Mouse (Mus musculus): ENCODE data around the gene Kcnt2. TPM values are rescaled to one million over a fixed set of nuclear protein-coding genes. Genes with fewer than 3 reads are reported as not detected.

Kcnt2 gene
- 0.39 and 0.56 TPM in 2 replicates for polyA plus RNA-seq (2012; rRNA removed)

- no peak for DNase-seq (ENCODE audit: low read depth)
Observed at GRCm38 (mm10) chr1:140245876-140246597, at the start of gene Kcnt2. Gene Kcnt2, plus strand, starts transcription at chr1:140246158.

DNA sequence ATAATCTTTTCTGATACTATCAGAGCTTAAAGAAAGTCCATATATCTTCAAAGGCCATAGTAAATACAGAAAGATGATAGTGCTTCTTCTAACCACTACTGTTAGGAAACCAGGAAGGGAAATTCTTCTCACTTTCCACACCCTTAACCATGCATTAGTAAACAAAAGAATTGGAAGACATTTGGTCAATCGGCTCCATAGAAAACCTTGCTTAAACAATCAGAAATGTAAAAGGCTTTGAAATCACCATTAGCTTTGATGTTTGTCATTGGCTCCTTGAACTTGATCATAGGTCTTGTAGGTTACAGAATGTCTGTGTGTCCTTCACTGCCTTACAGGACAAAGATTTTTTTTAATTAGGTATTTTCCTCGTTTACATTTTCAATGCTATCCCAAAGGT lies 40.6 kb upstream of the Kcnt2 start:
- DNase-seq (ENCODE audit: low read depth): no peak

DNA sequence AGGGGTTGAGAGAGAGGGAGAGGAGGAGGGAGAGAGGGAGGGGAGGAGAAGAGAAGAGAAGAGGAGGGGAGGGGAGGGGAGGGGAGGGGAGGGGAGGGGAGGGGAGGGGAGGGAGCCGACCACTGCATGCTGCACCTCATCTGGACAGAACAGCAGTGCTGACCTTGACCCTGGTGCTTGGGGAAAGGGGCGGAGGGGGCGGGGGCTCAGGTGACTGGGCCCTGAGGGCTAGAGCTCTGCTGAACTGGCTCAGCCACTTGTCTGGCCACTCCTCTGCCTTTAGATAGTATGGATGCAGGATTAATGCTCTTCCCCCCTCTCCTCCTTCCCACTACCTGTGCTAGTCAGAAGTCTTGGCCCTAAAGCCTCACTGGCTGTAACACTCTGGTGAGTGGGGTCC lies 20.7 kb upstream of the Kcnt2 start:
- DNase-seq (ENCODE audit: low read depth): no peak

- DNase-seq (ENCODE audit: low read depth): no peak
Observed at GRCm38 (mm10) chr1:140226673-140227072, 19.3 kb upstream of the Kcnt2 start.

GRCm38 (mm10) chr1:140245465-140245864 lies 493 bp upstream of the Kcnt2 start:
- no peak for DNase-seq (ENCODE audit: low read depth)

GRCm38 (mm10) chr1:140264696-140265095 lies 18.7 kb downstream of the Kcnt2 start:
- no peak for DNase-seq (ENCODE audit: low read depth)

GRCm38 (mm10) chr1:140266047-140266446 lies 20.1 kb downstream of the Kcnt2 start:
- DNase-seq (ENCODE audit: low read depth): no peak

DNA sequence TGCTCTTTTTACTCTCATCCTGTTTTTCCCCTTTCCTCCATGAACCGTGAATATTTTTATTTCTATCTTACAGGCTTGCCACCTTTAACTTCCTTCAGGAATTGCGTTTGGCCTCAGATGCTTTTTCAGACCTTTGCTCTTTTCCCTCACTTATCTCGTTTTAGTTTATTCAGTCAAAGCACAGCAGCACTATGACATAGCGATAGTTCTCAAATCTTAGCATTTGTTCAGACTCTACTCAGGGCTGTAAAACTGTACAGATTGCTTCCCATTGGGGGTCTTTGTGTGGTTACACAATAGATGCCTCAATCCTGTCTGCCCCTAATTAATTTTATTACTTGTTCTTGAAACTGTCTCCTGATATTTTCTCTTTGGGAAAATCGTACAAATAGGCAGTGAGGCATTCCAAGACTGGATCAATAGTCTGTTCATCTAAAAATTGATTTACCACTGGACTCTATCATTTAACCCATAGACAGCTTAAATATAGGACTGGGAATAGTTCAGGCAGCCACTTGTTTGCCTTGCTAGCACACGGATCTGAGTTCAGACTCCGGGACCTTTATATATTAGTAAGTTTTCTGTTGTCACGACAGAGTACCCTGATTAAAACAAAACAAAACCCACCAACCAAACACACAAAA lies 20.8 kb downstream of the Kcnt2 start:
- no peak for DNase-seq (ENCODE audit: low read depth)

DNA sequence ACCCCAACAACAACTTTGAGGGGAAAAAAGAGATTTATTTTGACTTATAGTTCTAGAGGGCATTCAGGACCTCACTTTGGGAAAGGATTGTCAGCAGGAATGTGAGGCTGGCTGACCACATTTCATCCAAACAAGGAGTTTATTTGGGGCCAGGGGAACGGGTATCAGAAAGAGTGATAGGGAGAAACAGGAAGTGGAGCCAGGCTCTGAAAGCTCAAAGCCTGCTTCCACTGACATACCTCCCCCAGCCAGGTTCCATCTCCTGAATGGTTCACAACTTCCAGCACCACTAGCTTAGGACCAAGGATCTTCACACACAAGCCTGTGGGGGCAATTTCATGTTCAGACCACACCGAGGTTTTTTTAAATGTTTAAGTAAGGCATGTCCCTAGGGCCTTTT lies 21.3 kb downstream of the Kcnt2 start:
- DNase-seq (ENCODE audit: low read depth): no peak

GRCm38 (mm10) chr1:140273624-140274023 lies 27.7 kb downstream of the Kcnt2 start:
- no peak for DNase-seq (ENCODE audit: low read depth)

DNA sequence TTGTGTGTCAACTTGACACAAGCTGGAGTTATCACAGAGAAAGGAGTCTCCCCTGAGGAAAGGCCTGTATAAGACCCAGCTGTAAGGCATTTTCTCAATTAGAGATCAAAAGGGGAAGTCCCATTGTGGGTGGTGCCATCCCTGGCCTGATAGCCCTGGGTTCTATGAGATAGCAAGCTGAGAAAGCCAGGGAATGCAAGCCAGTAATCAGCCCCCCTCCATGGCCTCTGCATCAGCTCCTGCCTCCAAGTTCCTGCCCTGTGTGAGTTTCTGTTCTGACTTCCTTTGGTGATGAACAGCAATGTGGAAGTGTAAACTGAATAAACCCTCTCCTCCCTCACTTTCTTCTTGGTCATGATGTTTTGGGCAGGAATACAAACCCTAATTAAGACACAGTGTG lies 29.9 kb downstream of the Kcnt2 start:
- no peak for DNase-seq (ENCODE audit: low read depth)

GRCm38 (mm10) chr1:140293140-140293539 lies 47.2 kb downstream of the Kcnt2 start:
- no peak for DNase-seq (ENCODE audit: low read depth)

DNA sequence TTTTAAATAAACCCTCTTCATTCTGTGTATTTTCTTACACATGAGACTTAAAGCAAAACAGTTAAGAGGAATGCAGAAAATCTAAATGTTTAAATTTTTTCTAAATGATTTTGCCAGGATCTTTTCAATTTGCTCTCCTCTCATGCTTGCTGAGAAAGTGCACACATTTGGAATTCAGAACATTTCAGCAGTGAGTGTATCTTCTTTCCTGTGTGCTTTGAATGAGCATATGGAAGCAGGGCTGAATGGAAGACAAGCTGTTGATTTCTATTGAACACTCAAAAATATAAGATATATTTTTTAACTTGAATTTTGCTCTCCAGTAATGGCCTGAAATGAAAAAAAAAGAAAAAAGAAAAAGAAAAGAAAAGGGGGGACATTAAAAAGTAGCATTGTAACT lies 49.5 kb downstream of the Kcnt2 start:
- no peak for DNase-seq (ENCODE audit: low read depth)

GRCm38 (mm10) chr1:140304244-140304643 lies 58.3 kb downstream of the Kcnt2 start:
- DNase-seq (ENCODE audit: low read depth): no peak

GRCm38 (mm10) chr1:140305344-140305743 lies 59.4 kb downstream of the Kcnt2 start:
- no peak for DNase-seq (ENCODE audit: low read depth)

GRCm38 (mm10) chr1:140306339-140306738 lies 60.4 kb downstream of the Kcnt2 start:
- DNase-seq (ENCODE audit: low read depth): no peak

DNA sequence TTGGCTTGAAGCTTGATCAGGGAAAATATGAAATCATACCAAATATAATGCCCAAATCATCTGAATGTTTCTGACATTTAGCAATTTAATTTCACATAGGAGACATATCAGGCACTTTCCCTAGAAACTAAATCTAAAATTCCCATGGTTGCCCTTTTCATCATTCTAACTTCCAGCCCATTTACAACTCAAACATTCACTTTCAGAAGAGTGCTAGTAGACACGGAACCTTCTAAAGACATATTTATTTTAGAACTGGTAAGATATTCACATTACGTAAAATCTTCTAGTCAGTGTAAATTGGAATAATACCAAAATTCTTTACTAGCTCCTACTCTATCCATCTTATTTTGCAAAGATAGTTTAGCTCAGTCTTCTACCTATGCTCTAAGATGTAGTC lies 64.8 kb downstream of the Kcnt2 start:
- DNase-seq (ENCODE audit: low read depth): no peak

- no peak for DNase-seq (ENCODE audit: low read depth)
Observed at GRCm38 (mm10) chr1:140325088-140325487, 79.1 kb downstream of the Kcnt2 start.

- no peak for DNase-seq (ENCODE audit: low read depth)
Observed at GRCm38 (mm10) chr1:140326709-140327108, 80.8 kb downstream of the Kcnt2 start.

DNA sequence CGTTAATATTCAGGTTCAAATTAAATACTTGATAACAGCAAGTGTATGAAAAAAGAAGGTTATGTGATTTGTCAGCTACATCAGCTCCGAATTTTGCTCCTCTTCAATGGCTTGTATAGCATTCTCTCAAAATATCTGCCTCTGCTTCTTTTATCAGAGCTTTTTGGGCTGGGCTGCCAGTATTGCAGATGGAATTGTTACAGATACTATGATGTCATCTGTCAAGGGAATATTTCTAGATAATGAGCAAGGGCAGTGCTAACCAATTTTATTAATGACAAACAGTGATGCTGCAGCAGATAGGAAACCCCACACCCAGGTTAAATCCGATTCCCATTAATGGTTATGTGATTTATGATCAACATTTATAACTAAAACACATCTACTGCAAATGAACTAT lies 87.7 kb downstream of the Kcnt2 start:
- no peak for DNase-seq (ENCODE audit: low read depth)

- DNase-seq (ENCODE audit: low read depth): no peak
Observed at GRCm38 (mm10) chr1:140338417-140338816, 92.5 kb downstream of the Kcnt2 start.

GRCm38 (mm10) chr1:140339368-140339767 lies 93.4 kb downstream of the Kcnt2 start:
- no peak for DNase-seq (ENCODE audit: low read depth)

- DNase-seq (ENCODE audit: low read depth): no peak
Observed at GRCm38 (mm10) chr1:140364787-140365186, 118.8 kb downstream of the Kcnt2 start.

GRCm38 (mm10) chr1:140373532-140373931 lies 127.6 kb downstream of the Kcnt2 start:
- no peak for DNase-seq (ENCODE audit: low read depth)
